Mouse (Mus musculus): ENCODE data around the gene Rps24. TPM values are rescaled to one million over a fixed set of nuclear protein-coding genes. Genes with fewer than 3 reads are reported as not detected.
A peak's percentile ranks its signal among the peaks of the same experiment; 100 is the strongest.

The Rps24 gene
- polyA plus RNA-seq, 2 experiments = 1,338 to 4,774 TPM

DNA sequence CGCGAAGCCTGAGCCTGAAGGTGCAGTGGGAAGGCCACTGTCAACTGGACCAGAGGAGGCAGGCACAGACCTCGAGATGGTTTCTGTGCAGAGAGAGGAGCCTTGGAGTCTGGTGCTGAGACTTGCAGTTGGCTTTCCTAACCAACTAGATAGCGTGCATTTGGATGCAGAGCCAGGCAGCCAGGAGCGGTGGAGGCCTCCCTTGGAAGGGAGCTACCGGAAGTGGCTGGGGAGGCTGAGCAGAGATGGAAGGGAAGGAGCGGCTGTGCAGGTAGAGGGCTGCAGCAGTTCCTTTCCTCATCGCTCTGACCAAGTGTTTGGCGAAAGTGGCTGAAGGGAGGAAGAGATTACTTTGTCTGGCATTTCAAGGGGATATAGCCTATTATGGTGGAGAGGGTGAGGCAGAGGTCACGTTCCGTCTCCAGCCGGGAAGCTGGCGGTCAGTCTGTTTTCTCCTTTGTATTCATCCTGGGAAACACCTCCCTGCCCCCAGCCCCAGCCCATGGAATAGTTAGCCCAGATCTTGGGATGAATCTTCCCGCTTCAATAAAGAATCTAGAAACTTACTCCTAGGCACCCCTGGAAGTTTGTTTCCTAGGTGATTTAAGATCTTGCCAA is 20.6 kb downstream of the Rps24 start:
- DNase-seq (ENCODE audit: low spot score) = no peak
- ATAC-seq (ENCODE audit: low FRiP score, low read depth) = no peak
- Histone ChIP-seq H3K36me3 (ENCODE audit: control insufficient read depth, insufficient read depth, low read length) (no peaks in the 10 kb centered on the region), H3K9me3 (ENCODE audit: control insufficient read depth, low read length) (peaks cover 4% of the 10 kb centered on the region; the same call in 1 of the 2 replicates), H3K4me2 (replicated peaks; ENCODE audit: low read depth, low read length, severe bottlenecking) (0 out of 2 replicates have a peak overlapping the region, but pooled peaks have one; percentile 41), H3K4me3 (replicated peaks; ENCODE audit: low read length) (no peak overlapping the region), H3K27me3 (ENCODE audit: control insufficient read depth, insufficient read depth, low read length) (no peaks in the 10 kb centered on the region), H3K4me1 (ENCODE audit: control insufficient read depth, insufficient read depth, low read length) (peaks cover 17% of the 10 kb centered on the region), H3K27ac (replicated peaks; ENCODE audit: low read depth, low read length) (peak overlapping the region; percentile 43), H3K9ac (ENCODE audit: low read depth, low read length, severe bottlenecking) (no peak overlapping the region)
- 41% methylated on average over 14 of the region's 14 CpGs for WGBS
- no peak for TF ChIP-seq POLR2A (IDR thresholded peaks at IDR 0.05; ENCODE audit: borderline replicate concordance, extremely low read depth, insufficient read depth, insufficient read length)

DNA sequence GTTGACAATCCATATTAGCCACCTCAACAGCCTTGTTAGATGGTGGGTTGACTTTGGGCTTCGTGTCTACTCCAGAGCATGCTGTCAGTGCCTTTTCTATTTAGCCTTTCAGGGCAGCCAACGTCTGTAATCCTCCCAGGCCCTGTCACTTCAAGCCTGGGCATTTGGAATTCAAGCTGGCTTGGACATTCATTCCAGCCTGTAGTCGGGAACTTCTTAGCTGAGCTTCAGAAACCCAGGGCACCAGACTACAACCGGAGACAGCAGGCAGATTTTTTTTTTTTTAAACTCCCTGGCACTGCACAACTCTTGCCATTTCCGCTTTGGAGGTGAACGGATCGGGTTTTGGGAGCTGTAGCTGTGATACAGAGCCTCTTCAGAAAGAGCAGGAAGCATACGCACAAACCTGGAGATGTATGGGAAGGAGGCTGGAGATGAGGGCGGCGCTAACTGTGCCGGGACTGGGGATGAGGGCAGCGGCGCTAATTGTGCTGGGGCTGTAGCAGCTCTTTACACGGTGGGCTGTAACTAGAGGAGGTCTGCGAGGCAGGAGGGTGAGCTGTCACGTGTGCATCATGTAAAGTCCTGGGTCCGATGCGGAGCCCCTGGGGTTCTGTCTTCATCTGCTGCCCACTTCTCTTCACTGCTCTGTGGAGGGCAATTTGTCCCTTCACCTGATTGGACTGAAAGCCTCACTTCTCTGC is 21.3 kb downstream of the Rps24 start:
- Histone ChIP-seq H3K36me3 (ENCODE audit: control insufficient read depth, insufficient read depth, low read length) (no peaks in the 10 kb centered on the region), H3K9me3 (ENCODE audit: control insufficient read depth, low read length) (peaks cover 4% of the 10 kb centered on the region; the same call in 1 of the 2 replicates), H3K4me1 (ENCODE audit: control insufficient read depth, insufficient read depth, low read length) (peaks cover 17% of the 10 kb centered on the region), H3K4me3 (replicated peaks; ENCODE audit: low read length) (peak overlapping the region; percentile 12), H3K27me3 (ENCODE audit: control insufficient read depth, insufficient read depth, low read length) (no peaks in the 10 kb centered on the region), H3K4me2 (replicated peaks; ENCODE audit: low read depth, low read length, severe bottlenecking) (peak overlapping the region; percentile 41), H3K9ac (ENCODE audit: low read depth, low read length, severe bottlenecking) (peak overlapping the region; percentile 22), H3K27ac (replicated peaks; ENCODE audit: low read depth, low read length) (peak overlapping the region; percentile 43)
- no peak for TF ChIP-seq POLR2A (IDR thresholded peaks at IDR 0.05; ENCODE audit: borderline replicate concordance, extremely low read depth, insufficient read depth, insufficient read length)
- DNase-seq (ENCODE audit: low spot score) (no peak), ATAC-seq (ENCODE audit: low FRiP score, low read depth) (peak; percentile 38; the same call in 1 of the 2 replicates)
- WGBS = 18% methylated on average over 18 of the region's 18 CpGs

DNA sequence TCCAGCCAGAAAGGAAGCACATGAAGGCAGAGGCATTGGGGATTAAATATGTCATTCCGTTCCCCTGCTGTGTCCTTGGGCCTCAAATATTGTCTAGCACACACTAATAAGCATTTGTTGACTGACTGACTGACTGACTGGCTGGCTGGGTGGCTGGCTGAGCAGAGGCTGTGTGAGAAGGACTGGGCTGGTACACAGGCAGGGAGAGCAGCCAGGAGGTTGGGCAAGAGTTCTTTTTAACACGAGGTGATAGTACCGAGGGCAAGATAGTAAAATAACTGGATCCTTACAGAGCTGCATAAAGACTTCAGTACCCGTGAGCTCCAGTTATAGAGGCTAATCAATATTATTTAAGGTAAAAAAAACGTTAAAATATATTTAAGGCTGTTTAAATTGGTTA is 22.6 kb downstream of the Rps24 start:
- Histone ChIP-seq H3K36me3 (ENCODE audit: control insufficient read depth, insufficient read depth, low read length) (no peaks in the 10 kb centered on the region), H3K9ac (ENCODE audit: low read depth, low read length, severe bottlenecking) (no peak overlapping the region), H3K27ac (replicated peaks; ENCODE audit: low read depth, low read length) (no peak overlapping the region), H3K27me3 (ENCODE audit: control insufficient read depth, insufficient read depth, low read length) (no peaks in the 10 kb centered on the region), H3K9me3 (ENCODE audit: control insufficient read depth, low read length) (peaks cover 4% of the 10 kb centered on the region; the same call in 1 of the 2 replicates), H3K4me1 (ENCODE audit: control insufficient read depth, insufficient read depth, low read length) (peaks cover 17% of the 10 kb centered on the region), H3K4me3 (replicated peaks; ENCODE audit: low read length) (no peak overlapping the region), H3K4me2 (replicated peaks; ENCODE audit: low read depth, low read length, severe bottlenecking) (no peak overlapping the region)
- DNase-seq (ENCODE audit: low spot score) = no peak
- no peak for TF ChIP-seq POLR2A (IDR thresholded peaks at IDR 0.05; ENCODE audit: borderline replicate concordance, extremely low read depth, insufficient read depth, insufficient read length)
- no peak for ATAC-seq (ENCODE audit: low FRiP score, low read depth)
- 69% methylated on average over 5 of the region's 5 CpGs for WGBS

DNA sequence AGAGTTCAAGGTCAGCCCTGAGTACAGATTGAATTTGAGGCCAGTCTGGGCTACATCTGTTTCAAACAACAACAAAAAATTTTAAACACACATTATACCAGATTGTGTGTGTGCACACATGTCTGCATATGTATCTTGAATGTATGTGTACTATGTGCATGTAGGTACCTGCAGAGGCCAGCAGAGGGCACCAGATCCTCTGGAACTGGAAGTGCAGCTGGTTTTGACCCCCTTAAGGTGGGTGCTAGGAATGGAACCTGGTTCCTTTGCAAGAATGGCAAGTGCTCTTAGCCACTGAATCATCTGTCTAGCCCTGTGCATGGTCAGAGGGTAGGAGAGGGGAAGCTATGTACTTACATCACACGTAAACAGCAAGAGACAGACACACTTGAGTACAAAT is 23.3 kb downstream of the Rps24 start:
- H3K4me2 ChIP-seq (replicated peaks; ENCODE audit: low read depth, low read length, severe bottlenecking) = no peak overlapping the region
- no peaks in the 10 kb centered on the region for H3K36me3 ChIP-seq (ENCODE audit: control insufficient read depth, insufficient read depth, low read length)
- H3K4me1 ChIP-seq (ENCODE audit: control insufficient read depth, insufficient read depth, low read length) = peaks cover 17% of the 10 kb centered on the region
- no peak overlapping the region for H3K27ac ChIP-seq (replicated peaks; ENCODE audit: low read depth, low read length)
- DNase-seq (ENCODE audit: low spot score) (no peak), ATAC-seq (ENCODE audit: low FRiP score, low read depth) (no peak)
- no peak overlapping the region for H3K4me3 ChIP-seq (replicated peaks; ENCODE audit: low read length)
- H3K27me3 ChIP-seq (ENCODE audit: control insufficient read depth, insufficient read depth, low read length) = no peaks in the 10 kb centered on the region
- no peak for TF ChIP-seq POLR2A (IDR thresholded peaks at IDR 0.05; ENCODE audit: borderline replicate concordance, extremely low read depth, insufficient read depth, insufficient read length)
- 100% methylated on average over 1 of the region's 1 CpGs for WGBS
- H3K9ac ChIP-seq (ENCODE audit: low read depth, low read length, severe bottlenecking) = no peak overlapping the region
- peaks cover 4% of the 10 kb centered on the region; the same call in 1 of the 2 replicates for H3K9me3 ChIP-seq (ENCODE audit: control insufficient read depth, low read length)

DNA sequence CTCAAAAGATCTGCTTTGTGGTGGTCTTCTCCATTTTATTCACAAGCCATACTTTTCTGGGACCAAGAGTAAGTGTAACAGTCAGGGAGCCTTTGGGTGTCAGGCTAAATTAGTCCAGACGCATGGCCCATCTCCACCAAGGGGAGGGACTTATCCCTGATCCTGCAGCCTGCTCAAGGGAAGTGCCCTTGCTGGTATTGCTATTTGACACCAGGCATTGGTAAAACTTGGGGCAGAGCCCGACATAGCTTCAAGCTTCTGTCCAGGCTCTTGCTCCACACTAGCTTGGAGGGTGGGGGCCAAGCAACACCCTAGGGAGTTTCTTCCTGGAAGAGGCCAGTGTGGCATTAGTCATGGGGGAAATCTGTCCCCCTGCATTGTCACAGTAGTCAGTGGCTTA is 23.8 kb downstream of the Rps24 start:
- Histone ChIP-seq H3K4me1 (ENCODE audit: control insufficient read depth, insufficient read depth, low read length) (peaks cover 17% of the 10 kb centered on the region), H3K36me3 (ENCODE audit: control insufficient read depth, insufficient read depth, low read length) (no peaks in the 10 kb centered on the region), H3K27ac (replicated peaks; ENCODE audit: low read depth, low read length) (no peak overlapping the region), H3K9me3 (ENCODE audit: control insufficient read depth, low read length) (peaks cover 4% of the 10 kb centered on the region; the same call in 1 of the 2 replicates), H3K9ac (ENCODE audit: low read depth, low read length, severe bottlenecking) (no peak overlapping the region), H3K4me2 (replicated peaks; ENCODE audit: low read depth, low read length, severe bottlenecking) (no peak overlapping the region), H3K27me3 (ENCODE audit: control insufficient read depth, insufficient read depth, low read length) (no peaks in the 10 kb centered on the region), H3K4me3 (replicated peaks; ENCODE audit: low read length) (no peak overlapping the region)
- WGBS = 77% methylated on average over 2 of the region's 2 CpGs
- DNase-seq (ENCODE audit: low spot score) (no peak), ATAC-seq (ENCODE audit: low FRiP score, low read depth) (no peak)
- TF ChIP-seq POLR2A (IDR thresholded peaks at IDR 0.05; ENCODE audit: borderline replicate concordance, extremely low read depth, insufficient read depth, insufficient read length) = no peak
